Mouse (Mus musculus) forebrain, embryonic 14.5 days (tissue): ENCODE measurements around the gene Magee1. TPM values are rescaled to one million over a fixed set of nuclear protein-coding genes. Genes with fewer than 3 reads are reported as not detected.
"Not testable (repeated sequence)": the region's sequence is repeated elsewhere in the genome, so short reads cannot be mapped to it uniquely, and the experiment has no call there.

Experiments used
- ATAC-seq: fragments of 200-750 bp; cut with Nextera tagmentation; 2 replicates; pipeline ENCODE4 v1.8.0; 2017; ENCODE audit warnings: mild to moderate bottlenecking, moderate library complexity
- DNase-seq: peaks from one replicate; pipeline ENCODE4 v3.0.0-alpha.2; 2015; ENCODE audit warnings: low spot score
- H3K27ac ChIP-seq: fragments of 300-500 bp; sonication (generic); 2 replicates; pipeline ENCODE4 v1.5.1; 2014; ENCODE audit warnings: low read depth, mild to moderate bottlenecking, control low read depth, low read length, moderate library complexity
- H3K27me3 ChIP-seq: fragments of 300-500 bp; sonication (generic); replicated peaks from 2 replicates; pipeline ENCODE4 v1.6.1; 2014; ENCODE audit warnings: low read length, control low read depth, mixed read lengths; ENCODE audit not compliant: control insufficient read depth, insufficient read depth
- H3K36me3 ChIP-seq: fragments of 300-500 bp; sonication (generic); 2 replicates; pipeline ENCODE4 v1.6.1; 2014; ENCODE audit warnings: low read length, control low read depth; ENCODE audit not compliant: control insufficient read depth, insufficient read depth
- H3K4me1 ChIP-seq: fragments of 300-500 bp; sonication (generic); 2 replicates; pipeline ENCODE4 v1.6.1; 2014; ENCODE audit warnings: antibody characterized with exemption, low read length, control low read depth; ENCODE audit not compliant: control insufficient read depth, insufficient read depth
- H3K4me2 ChIP-seq: fragments of 300-500 bp; sonication (generic); 2 replicates; pipeline ENCODE4 v1.6.1; 2014; ENCODE audit warnings: mild to moderate bottlenecking, control low read depth, low read length
- H3K4me3 ChIP-seq: fragments of 300-500 bp; sonication (generic); 2 replicates; pipeline ENCODE4 v1.5.1; 2014; ENCODE audit warnings: low read depth, low read length, control low read depth
- H3K9ac ChIP-seq: fragments of 300-500 bp; sonication (generic); 2 replicates; pipeline ENCODE4 v1.6.1; 2014; ENCODE audit warnings: mild to moderate bottlenecking, low read length, control low read depth, moderate library complexity
- H3K9me3 ChIP-seq: fragments of 300-500 bp; sonication (generic); replicated peaks from 2 replicates; pipeline ENCODE4 v1.6.1; 2016; ENCODE audit warnings: low read length, control low read depth, mixed read lengths; ENCODE audit not compliant: control insufficient read depth
- WGBS: fragments of 180-500 bp; shearing (Covaris S2); extraction: QIAGEN DNeasy Blood & Tissue Kit; methylation state at CpG from one replicate; pipeline ENCODE4 v1.1.7; 2014; 5-methylcytosine and 5-hydroxymethylcytosine counted together
- polyA plus RNA-seq: library from polyadenylated mRNA; unstranded; fragments of >200 nt; fragmentation: Nextera tagmentation; extraction: Ambion mirVana; gene quantifications from 2 replicates; pipeline ENCODE4 v1.2.1, GENCODE M21; 2014

Gene Magee1
- polyA plus RNA-seq = 58.1 and 80.5 TPM in 2 replicates

DNA sequence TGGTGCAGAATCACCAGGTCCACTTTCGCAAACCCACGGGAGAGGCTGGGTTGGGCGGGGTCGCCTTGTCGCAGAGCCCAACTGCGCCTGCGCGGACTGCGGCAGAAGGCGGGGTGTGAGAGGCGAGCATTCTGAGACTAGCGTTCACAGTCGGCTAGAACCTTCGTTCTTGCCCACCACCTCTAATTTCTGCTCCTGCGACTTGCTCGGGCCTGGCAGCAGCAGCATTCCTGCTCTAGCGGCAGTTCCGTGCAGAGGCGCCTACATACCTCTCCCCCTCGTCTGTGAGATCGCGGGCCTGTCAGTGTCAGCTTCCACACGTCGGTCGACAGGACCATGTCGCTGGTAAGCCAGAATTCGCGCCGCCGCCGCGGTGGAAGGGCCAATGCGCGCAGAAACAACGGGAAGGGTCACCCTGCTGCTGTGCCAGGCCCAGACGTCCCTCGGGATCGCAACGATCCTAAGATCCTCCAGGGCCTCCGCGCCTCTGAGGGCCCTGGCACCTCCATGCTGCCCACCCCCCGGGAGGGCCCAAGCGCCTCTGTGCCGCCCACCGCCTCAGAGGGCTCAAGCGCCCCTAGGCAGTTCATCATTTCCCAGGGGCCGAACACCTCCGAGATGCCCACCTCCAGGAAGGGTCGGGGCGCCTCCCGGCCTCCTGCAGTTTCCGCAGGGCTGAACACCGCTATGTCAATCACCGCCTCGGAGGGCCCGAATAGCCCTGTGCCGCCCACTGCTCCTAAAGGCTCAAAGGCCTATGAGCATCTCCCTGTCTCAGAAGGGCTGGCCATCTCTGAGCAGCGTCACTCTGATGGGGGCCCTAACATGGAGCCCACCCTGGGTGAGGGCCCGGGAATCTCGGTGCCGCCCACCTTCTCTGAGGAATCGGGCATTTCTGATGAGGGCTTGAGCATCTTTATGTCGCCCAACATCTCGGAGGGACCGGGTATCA, at the start of gene Magee1:
TSS of gene Magee1 (plus strand) at position 104 of the 952 bp plus-strand sequence.
- H3K4me1 ChIP-seq = no peaks in the 10 kb centered on the region
- WGBS = 19% methylated on average over 63 of the region's 65 CpGs
- peak within 1 kb of the TSS; percentile 55 for H3K4me3 ChIP-seq
- H3K9ac ChIP-seq = peak within 1 kb of the TSS; percentile 72
- no peaks in the 10 kb centered on the region for H3K9me3 ChIP-seq
- ATAC-seq (peak; percentile 72), DNase-seq (peak; percentile 83)
- peaks cover 8% of the 10 kb centered on the region; the same call in 1 of the 2 replicates for H3K27me3 ChIP-seq
- H3K36me3 ChIP-seq = no peaks in the 10 kb centered on the region; the same call in 1 of the 2 replicates
- H3K4me2 ChIP-seq = peak within 1 kb of the TSS; percentile 59
- H3K27ac ChIP-seq = peak within 1 kb of the TSS; percentile 76

DNA sequence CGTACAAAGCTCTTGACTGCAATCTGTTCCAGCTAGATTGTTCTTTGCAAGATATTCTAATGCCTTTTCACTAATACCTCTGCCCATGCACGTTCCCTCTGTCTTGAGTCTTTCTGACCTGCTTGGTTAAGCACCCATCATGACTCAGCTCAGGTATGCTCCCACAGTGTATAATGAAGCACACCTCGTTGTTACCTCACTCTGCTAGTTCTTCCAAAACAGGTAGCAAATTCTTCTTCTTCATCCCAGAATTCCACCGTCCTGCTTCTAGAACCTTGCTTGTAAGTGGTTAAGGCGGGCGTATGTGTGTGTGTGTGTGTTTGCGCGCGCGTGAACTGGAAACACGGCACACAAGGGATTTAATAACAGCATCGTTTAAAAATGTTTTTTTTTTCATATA, 41.0 kb upstream of the Magee1 start:
- H3K36me3 ChIP-seq = 0 out of 2 replicates have a peak, but pooled peaks cover 5% of the 10 kb centered on the region
- 7% methylated on average over 12 of the region's 12 CpGs for WGBS
- no peaks in the 10 kb centered on the region for H3K4me1 ChIP-seq
- peak overlapping the region; percentile 49 for H3K4me3 ChIP-seq
- no peaks in the 10 kb centered on the region for H3K9me3 ChIP-seq
- H3K9ac ChIP-seq = peak overlapping the region; percentile 54
- peak; percentile 69 for ATAC-seq
- H3K27ac ChIP-seq = no peak overlapping the region
- DNase-seq = no peak
- H3K4me2 ChIP-seq = peak overlapping the region; percentile 61
- H3K27me3 ChIP-seq = no peaks in the 10 kb centered on the region

GRCm38 (mm10) chrX:105079615-105080092, 40.5 kb upstream of the Magee1 start, which contains the start of gene Pbdc1:
Gene Pbdc1, plus strand, starts transcription at chrX:105079756.
- 3% methylated on average over 35 of the region's 35 CpGs for WGBS
- H3K4me1 ChIP-seq = no peaks in the 10 kb centered on the region
- H3K27ac ChIP-seq = no peak within 1 kb of the TSS
- H3K4me2 ChIP-seq = peak within 1 kb of the TSS; percentile 61
- H3K9ac ChIP-seq = peak within 1 kb of the TSS; percentile 56
- 0 out of 2 replicates have a peak, but pooled peaks cover 8% of the 10 kb centered on the region for H3K36me3 ChIP-seq
- DNase-seq = peak; percentile 97
- H3K4me3 ChIP-seq = peak within 1 kb of the TSS; percentile 49
- no peaks in the 10 kb centered on the region for H3K9me3 ChIP-seq
- peak; percentile 100 for ATAC-seq
- no peaks in the 10 kb centered on the region for H3K27me3 ChIP-seq

DNA sequence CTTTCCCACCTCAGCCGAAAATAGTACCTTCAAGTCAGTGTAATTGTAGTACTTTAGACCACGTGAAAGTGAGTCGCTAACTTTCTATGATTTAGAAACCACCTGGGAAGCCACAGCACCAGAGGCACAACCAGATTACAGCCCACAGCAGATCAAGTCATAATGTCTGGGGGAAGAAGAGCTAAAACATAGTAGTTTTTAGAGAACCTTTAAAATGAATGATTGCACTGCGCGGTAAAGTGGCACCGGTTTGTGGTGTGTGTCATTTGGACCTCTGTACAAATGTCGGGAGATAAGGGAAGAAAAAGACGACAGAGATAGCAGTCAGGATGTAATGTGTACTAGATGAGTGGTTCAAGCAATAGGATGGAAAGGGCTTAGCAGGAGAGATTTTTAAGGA, 40.1 kb upstream of the Magee1 start:
- ATAC-seq (no peak), DNase-seq (no peak)
- Histone ChIP-seq H3K4me2 (peak overlapping the region; percentile 61), H3K36me3 (0 out of 2 replicates have a peak, but pooled peaks cover 8% of the 10 kb centered on the region), H3K9ac (peak overlapping the region; percentile 56), H3K4me1 (no peaks in the 10 kb centered on the region), H3K27me3 (no peaks in the 10 kb centered on the region), H3K27ac (no peak overlapping the region), H3K4me3 (peak overlapping the region; percentile 49), H3K9me3 (no peaks in the 10 kb centered on the region)
- WGBS = 14% methylated on average over 8 of the region's 8 CpGs

- H3K4me3 ChIP-seq, H3K27ac ChIP-seq, ATAC-seq, H3K4me1 ChIP-seq, H3K4me2 ChIP-seq, H3K27me3 ChIP-seq, H3K9me3 ChIP-seq, H3K9ac ChIP-seq, DNase-seq, H3K36me3 ChIP-seq: not testable (repeated sequence)
- WGBS = 84% methylated on average over 7 of the region's 7 CpGs
Observed at GRCm38 (mm10) chrX:105083013-105083412, 37.2 kb upstream of the Magee1 start.

DNA sequence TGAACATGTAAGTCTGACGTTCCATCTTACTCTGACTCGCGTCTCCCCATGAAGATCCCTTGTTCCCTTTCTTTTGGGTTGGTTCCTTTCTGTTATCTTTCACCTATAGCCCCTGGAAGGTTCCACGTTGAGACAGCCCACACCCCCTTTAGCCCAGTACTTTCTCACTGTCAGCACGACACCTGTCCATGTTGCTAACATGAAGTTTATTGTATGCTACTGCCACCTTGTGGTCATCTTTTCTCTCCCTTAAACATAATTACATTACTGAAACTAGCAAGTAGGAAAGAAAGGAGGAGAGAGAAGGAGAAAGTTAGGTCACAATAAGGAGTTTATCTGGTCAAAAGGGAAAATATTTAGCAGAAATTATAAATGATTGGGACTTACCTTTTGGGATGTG, 16.0 kb upstream of the Magee1 start:
- WGBS = 44% methylated on average over 5 of the region's 5 CpGs
- no peak overlapping the region for H3K9ac ChIP-seq
- H3K4me2 ChIP-seq = no peak overlapping the region
- H3K36me3 ChIP-seq = no peaks in the 10 kb centered on the region
- peak; percentile 73 for DNase-seq
- no peak overlapping the region for H3K27ac ChIP-seq
- H3K4me1 ChIP-seq = no peaks in the 10 kb centered on the region
- no peaks in the 10 kb centered on the region for H3K9me3 ChIP-seq
- ATAC-seq = peak; percentile 54; the same call in 1 of the 2 replicates
- H3K4me3 ChIP-seq = no peak overlapping the region
- H3K27me3 ChIP-seq = no peaks in the 10 kb centered on the region

DNA sequence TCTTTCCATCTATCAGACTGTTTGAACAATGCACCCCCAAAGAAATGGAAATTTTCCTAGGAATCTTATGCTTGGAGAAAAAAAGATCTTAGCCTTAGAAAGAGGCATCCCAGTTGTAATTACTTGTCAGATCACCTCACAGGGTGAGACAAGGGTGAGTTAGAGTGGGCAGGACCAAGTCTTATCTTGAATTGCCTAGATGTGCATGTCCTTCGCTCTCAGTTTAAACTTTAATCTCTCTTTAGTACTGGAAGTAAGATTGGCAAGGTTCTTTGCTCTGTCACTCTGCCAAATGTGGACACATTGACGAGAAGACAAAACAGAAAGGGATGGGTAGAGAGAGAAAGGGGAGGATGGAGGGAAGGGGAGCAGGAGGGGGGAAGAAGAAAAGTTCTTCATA, 5.2 kb upstream of the Magee1 start:
- 68% methylated on average over 2 of the region's 2 CpGs for WGBS
- Histone ChIP-seq H3K27me3 (0 out of 2 replicates have a peak, but pooled peaks cover 4% of the 10 kb centered on the region), H3K36me3 (no peaks in the 10 kb centered on the region), H3K27ac (no peak overlapping the region), H3K4me2 (no peak overlapping the region), H3K4me1 (no peaks in the 10 kb centered on the region), H3K4me3 (no peak overlapping the region), H3K9ac (no peak overlapping the region), H3K9me3 (no peaks in the 10 kb centered on the region)
- no peak for DNase-seq
- ATAC-seq = no peak

- no peaks in the 10 kb centered on the region; the same call in 1 of the 2 replicates for H3K36me3 ChIP-seq
- ATAC-seq = peak; percentile 91
- no peaks in the 10 kb centered on the region for H3K4me1 ChIP-seq
- peaks cover 8% of the 10 kb centered on the region; the same call in 1 of the 2 replicates for H3K27me3 ChIP-seq
- H3K9me3 ChIP-seq = no peaks in the 10 kb centered on the region
- peak overlapping the region; percentile 55 for H3K4me3 ChIP-seq
- WGBS = 30% methylated on average over 38 of the region's 38 CpGs
- DNase-seq = peak; percentile 83
- peak overlapping the region; percentile 33; the same call in 1 of the 2 replicates for H3K27ac ChIP-seq
- H3K4me2 ChIP-seq = peak overlapping the region; percentile 59
- peak overlapping the region; percentile 72 for H3K9ac ChIP-seq
Observed at GRCm38 (mm10) chrX:105121227-105121865, 1.2 kb downstream of the Magee1 start.
